13 mouse cellular contexts compared by ENCODE assay signal in genomic region chr6:52078530-52079340, GRCm38 (mm10).
DNase-seq lines count a peak whose midpoint lies in the region; ATAC-seq and TF ChIP-seq lines count a peak whose summit lies in the region.
"Had no signal": no experiment of that assay in that cellular context is flagged by ENCODE, and none has a peak within 500 bp of the region (broad histone marks: within the 10 kb centered on the region; RNA-seq: fewer than 3 reads in every experiment).

No protein-coding gene starts in this region.

- peak overlapping the region; percentile 2; the same call in 1 of the 2 replicates for H3K4me2 ChIP-seq in heart, postnatal 0 days (ENCODE audit: low read depth, low read length)
- H3K4me2 ChIP-seq in midbrain, postnatal 0 days (ENCODE audit: low read depth, low read length, poor library complexity, severe bottlenecking): no peak overlapping the region

- ATAC-seq in heart, postnatal 0 days (ENCODE audit: insufficient read depth, low read depth): no peak
- no peak for ATAC-seq in midbrain, postnatal 0 days (ENCODE audit: low FRiP score)

- no peak for DNase-seq in heart, postnatal 0 days (ENCODE audit: low spot score)
- DNase-seq in heart, postnatal 14 days: no peak
- DNase-seq in brain, embryonic 14.5 days (ENCODE audit: low read depth): peak; percentile 61
- DNase-seq in hindbrain, embryonic 10.5 days (ENCODE audit: low spot score): no peak
- peak; percentile 22 for DNase-seq in midbrain, postnatal 0 days (ENCODE audit: low spot score)
- DNase-seq in cerebellum, postnatal 14 days: no peak
- no peak for DNase-seq in T-cell, adult 2 months (ENCODE audit: low spot score)
- no peak for DNase-seq in thymus, postnatal 10 days (ENCODE audit: low spot score in 2 of 2)
- DNase-seq: adrenal gland, postnatal 14 days; cerebellum, postnatal 10 days; kidney, adult 9 months; thymus, postnatal 14 days had no signal

- H3K27me3 ChIP-seq in heart, postnatal 0 days (ENCODE audit: control insufficient read depth, insufficient read depth, low read length): peaks cover 20% of the 10 kb centered on the region; the same call in 1 of the 2 replicates
- peaks cover 3% of the 10 kb centered on the region for H3K27me3 ChIP-seq in hindbrain, embryonic 10.5 days (ENCODE audit: insufficient read depth, poor library complexity, severe bottlenecking)
- H3K27me3 ChIP-seq in midbrain, postnatal 0 days (ENCODE audit: insufficient read depth, low read length): no peaks in the 10 kb centered on the region

- no peaks in the 10 kb centered on the region for H3K9me3 ChIP-seq in heart, postnatal 0 days (replicated peaks; ENCODE audit: control insufficient read depth, low read length)
- H3K9me3 ChIP-seq in hindbrain, embryonic 10.5 days: no peaks in the 10 kb centered on the region
- no peaks in the 10 kb centered on the region for H3K9me3 ChIP-seq in midbrain, postnatal 0 days (ENCODE audit: low read length)
- H3K9me3 ChIP-seq: megakaryocyte, embryonic 14.5 days had no signal

- no peak overlapping the region for H3K27ac ChIP-seq in heart, postnatal 0 days (ENCODE audit: low read depth)
- no peak overlapping the region for H3K27ac ChIP-seq in hindbrain, embryonic 10.5 days
- H3K27ac ChIP-seq in midbrain, postnatal 0 days (ENCODE audit: low read depth, low read length): no peak overlapping the region

- H3K36me3 ChIP-seq in heart, postnatal 0 days (replicated peaks; ENCODE audit: control insufficient read depth, insufficient read depth, low read length): no peaks in the 10 kb centered on the region
- H3K36me3 ChIP-seq in hindbrain, embryonic 10.5 days: no peaks in the 10 kb centered on the region
- H3K36me3 ChIP-seq in midbrain, postnatal 0 days (ENCODE audit: insufficient read depth, low read length): no peaks in the 10 kb centered on the region

- no peak overlapping the region for H3K4me3 ChIP-seq in heart, postnatal 0 days (ENCODE audit: low read depth, low read length)
- H3K4me3 ChIP-seq in hindbrain, embryonic 10.5 days: peak overlapping the region; percentile 41
- no peak overlapping the region for H3K4me3 ChIP-seq in midbrain, postnatal 0 days (ENCODE audit: low read depth, low read length)
- H3K4me3 ChIP-seq: megakaryocyte, embryonic 14.5 days had no signal

- no peak overlapping the region for H3K9ac ChIP-seq in heart, postnatal 0 days (replicated peaks; ENCODE audit: low read depth, low read length)
- H3K9ac ChIP-seq in midbrain, postnatal 0 days (replicated peaks; ENCODE audit: low read length, poor library complexity, severe bottlenecking): no peak overlapping the region

- WGBS in heart, postnatal 0 days: 31% methylated on average over 12 of the region's 12 CpGs
- 13% methylated on average over 12 of the region's 12 CpGs for WGBS in hindbrain, embryonic 10.5 days
- 22% methylated on average over 12 of the region's 12 CpGs for WGBS in midbrain, postnatal 0 days

- no peak for TF ChIP-seq CTCF in heart, postnatal 0 days (IDR thresholded peaks at IDR 0.05; ENCODE audit: low read depth)
- no peak for TF ChIP-seq CTCF in brain, embryonic 14.5 days (IDR thresholded peaks at IDR 0.05; ENCODE audit: borderline replicate concordance, extremely low read depth, insufficient read depth, insufficient read length)
- TF ChIP-seq CTCF in midbrain, postnatal 0 days (IDR thresholded peaks at IDR 0.05): no peak

- no peak for TF ChIP-seq POLR2A in brain, embryonic 14.5 days (IDR thresholded peaks at IDR 0.05; ENCODE audit: borderline replicate concordance, extremely low read depth, insufficient read depth, insufficient read length, poor library complexity, severe bottlenecking)

- no peaks in the 10 kb centered on the region for H3K4me1 ChIP-seq in heart, postnatal 0 days (ENCODE audit: control insufficient read depth, insufficient read depth)
- H3K4me1 ChIP-seq in hindbrain, embryonic 10.5 days (replicated peaks): peaks cover 8% of the 10 kb centered on the region; the same call in 1 of the 2 replicates
- no peaks in the 10 kb centered on the region for H3K4me1 ChIP-seq in midbrain, postnatal 0 days (ENCODE audit: insufficient read depth, low read length)
- H3K4me1 ChIP-seq: megakaryocyte, embryonic 14.5 days had no signal

- intact Hi-C loops in heart, postnatal 14 days (cut with DNase I): no loop called here

- no peak for TF ChIP-seq EP300 in heart, postnatal 0 days (IDR thresholded peaks at IDR 0.05; ENCODE audit: low read depth)

Comparison
In these comparisons a context has a peak if more than half of its experiments do, and no peak if none do; other contexts are left out.
1. DNase-seq: peak in brain, embryonic 14.5 days (single experiment) and midbrain, postnatal 0 days (single experiment); none in heart, postnatal 0 days (single experiment), heart, postnatal 14 days (0 of 2), hindbrain, embryonic 10.5 days (single experiment), cerebellum, postnatal 14 days (0 of 2), T-cell, adult 2 months (single experiment) and thymus, postnatal 10 days (0 of 2).